Mouse (Mus musculus) left cerebral cortex, adult 2 months (tissue): ENCODE measurements around the gene Homer1. TPM values are rescaled to one million over a fixed set of nuclear protein-coding genes. Genes with fewer than 3 reads are reported as not detected.
A peak's percentile ranks its signal among the peaks of the same experiment; 100 is the strongest.

Source experiments
- DNase-seq, 2 experiments: peaks; one replicate each; pipeline ENCODE4 v3.0.0; 2021 to 2022; ENCODE audit warnings: low spot score in 2 of 2, mixed read lengths in 1 of 2; ENCODE audit errors: extremely low spot score in 1 of 2
- H3K27ac ChIP-seq: fragments of 200-600 bp; 2 replicates; pipeline ENCODE4 v1.8.1; 2022
- H3K4me3 ChIP-seq: fragments of 200-600 bp; 2 replicates; pipeline ENCODE4 v1.8.1; 2022
- CTCF ChIP-seq: fragments of 200-600 bp; IDR thresholded peaks from 2 replicates; pipeline ENCODE4 v1.8.1; 2022; ENCODE audit warnings: antibody characterized with exemption, mild to moderate bottlenecking, moderate library complexity
- intact Hi-C: fragments of 180-260 bp; cut with DNase I; formaldehyde crosslinking; loops from one replicate; pipeline ENCODE4 v1.15.1; 2025
- total RNA-seq, 2 experiments: library from RNA; stranded (reverse); gene quantifications; 2 replicates each; pipeline ENCODE4 v1.2.3; 2021

Gene Homer1
- total RNA-seq, 2 experiments from 2014 or later, result 381 to 464 TPM

- no peak for DNase-seq
- H3K4me3 ChIP-seq, result peak overlapping the region; percentile 97
- H3K27ac ChIP-seq, result peak overlapping the region; percentile 97; the same call in 1 of the 2 replicates
- TF ChIP-seq CTCF, result no peak
- intact Hi-C loops, result loop anchor here (2.0 to 5.0 kb wide), 2 partner anchors 92 to 115 kb away; no protein-coding TSS in a partner anchor
These were observed 6.2 kb downstream of the Homer1 start for GRCm38 (mm10) chr13:93305636-93306035.

- no peak for DNase-seq
- no peak for TF ChIP-seq CTCF
- intact Hi-C loops, result loop anchor here (5.0 kb wide), 1 partner anchor 91 kb away; no protein-coding TSS in a partner anchor
- Histone ChIP-seq H3K27ac (peak overlapping the region; percentile 3; the same call in 1 of the 2 replicates), H3K4me3 (peak overlapping the region; percentile 97)
These were observed 7.1 kb downstream of the Homer1 start for GRCm38 (mm10) chr13:93306545-93306944.

GRCm38 (mm10) chr13:93307700-93308099 is 8.3 kb downstream of the Homer1 start:
- Histone ChIP-seq H3K4me3 (peak overlapping the region; percentile 97), H3K27ac (no peak overlapping the region)
- intact Hi-C loops, result loop anchor here (5.0 kb wide), 1 partner anchor 90 kb away; no protein-coding TSS in a partner anchor
- TF ChIP-seq CTCF, result no peak
- no peak for DNase-seq

- Histone ChIP-seq H3K4me3 (peak overlapping the region; percentile 97), H3K27ac (no peak overlapping the region)
- no peak for DNase-seq
- intact Hi-C loops, result loop anchor here (5.0 kb wide), 1 partner anchor 88 kb away; no protein-coding TSS in a partner anchor
- no peak for TF ChIP-seq CTCF
These were observed 9.9 kb downstream of the Homer1 start for GRCm38 (mm10) chr13:93309295-93309694.

- DNase-seq, result no peak
- Histone ChIP-seq H3K4me3 (peak overlapping the region; percentile 17), H3K27ac (no peak overlapping the region)
- intact Hi-C loops, result no loop called here
- TF ChIP-seq CTCF, result no peak
These were observed 13.1 kb downstream of the Homer1 start for GRCm38 (mm10) chr13:93312518-93312917.

- no peak overlapping the region for H3K4me3 ChIP-seq
- intact Hi-C loops, result no loop called here
- peak; percentile 22 for TF ChIP-seq CTCF
- DNase-seq, result no peak
- no peak overlapping the region; the same call in 1 of the 2 replicates for H3K27ac ChIP-seq
These were observed 14.9 kb downstream of the Homer1 start for GRCm38 (mm10) chr13:93314322-93314721.

GRCm38 (mm10) chr13:93320089-93320488 is 20.7 kb downstream of the Homer1 start:
- Histone ChIP-seq H3K27ac (peak overlapping the region; percentile 69), H3K4me3 (no peak overlapping the region)
- no peak for TF ChIP-seq CTCF
- intact Hi-C loops, result no loop called here
- no peak for DNase-seq

- no peak for TF ChIP-seq CTCF
- no peak overlapping the region for H3K27ac ChIP-seq
- no peak for DNase-seq
- no peak overlapping the region for H3K4me3 ChIP-seq
- intact Hi-C loops, result no loop called here
These were observed 26.9 kb downstream of the Homer1 start for GRCm38 (mm10) chr13:93326326-93326725.

GRCm38 (mm10) chr13:93331721-93332120 is 32.3 kb downstream of the Homer1 start:
- TF ChIP-seq CTCF, result no peak
- Histone ChIP-seq H3K4me3 (no peak overlapping the region), H3K27ac (no peak overlapping the region)
- intact Hi-C loops, result no loop called here
- no peak for DNase-seq

GRCm38 (mm10) chr13:93332491-93332890 is 33.1 kb downstream of the Homer1 start:
- Histone ChIP-seq H3K27ac (no peak overlapping the region), H3K4me3 (no peak overlapping the region)
- DNase-seq, result no peak
- TF ChIP-seq CTCF, result no peak
- intact Hi-C loops, result no loop called here

GRCm38 (mm10) chr13:93335337-93335736 is 35.9 kb downstream of the Homer1 start:
- DNase-seq, result no peak
- no peak overlapping the region for H3K4me3 ChIP-seq
- intact Hi-C loops, result no loop called here
- no peak overlapping the region for H3K27ac ChIP-seq
- peak; percentile 22 for TF ChIP-seq CTCF

- intact Hi-C loops, result no loop called here
- no peak overlapping the region for H3K4me3 ChIP-seq
- DNase-seq, result no peak
These were observed 39.0 kb downstream of the Homer1 start for GRCm38 (mm10) chr13:93338394-93338793.

GRCm38 (mm10) chr13:93340555-93341278 is 41.3 kb downstream of the Homer1 start:
- TF ChIP-seq CTCF, result no peak
- DNase-seq, result no peak
- intact Hi-C loops, result no loop called here
- H3K4me3 ChIP-seq, result no peak overlapping the region
- H3K27ac ChIP-seq, result no peak overlapping the region

More at GRCm38 (mm10) chr13:93338394-93338793, 39.0 kb downstream of the Homer1 start:
- H3K27ac ChIP-seq, result no peak overlapping the region
- no peak for TF ChIP-seq CTCF
